Mouse (Mus musculus): ENCODE measurements around the gene Cabp1. TPM values are rescaled to one million over a fixed set of nuclear protein-coding genes. Genes with fewer than 3 reads are reported as not detected.
A peak's percentile ranks its signal among the peaks of the same experiment; 100 is the strongest.
"Not testable (repeated sequence)": the region's sequence is repeated elsewhere in the genome, so short reads cannot be mapped to it uniquely, and the experiment has no call there.

Cabp1 gene
- polyA plus RNA-seq, 1 experiment from 2014 or later: not detected

DNA sequence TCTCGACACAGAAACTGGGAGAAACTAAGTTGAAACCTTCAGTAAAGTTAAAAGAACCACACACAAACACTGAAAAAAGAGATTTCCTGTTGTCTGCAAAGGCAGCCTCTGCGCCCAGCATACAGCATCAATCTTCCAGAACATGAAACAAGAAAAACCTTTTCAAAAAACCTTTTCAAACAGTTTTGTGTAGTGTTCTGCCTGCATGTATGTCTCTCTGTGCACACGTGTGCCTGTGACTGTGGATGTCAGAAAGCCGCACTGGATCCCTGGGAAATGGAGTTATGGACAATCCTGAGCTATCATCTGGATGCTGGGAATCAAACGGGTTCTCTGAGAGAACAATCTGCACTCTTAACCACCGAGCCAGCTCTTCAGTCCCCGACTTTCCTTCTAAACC lies 37.8 kb downstream of the Cabp1 start:
- 8% methylated on average over 7 of the region's 7 CpGs for WGBS (ENCODE audit: missing documents)
- Histone ChIP-seq H3K36me3 (ENCODE audit: inconsistent target) (no peaks in the 10 kb centered on the region), H3K27ac (peak overlapping the region; percentile 59), H3K4me3 (ENCODE audit: inconsistent target) (peak overlapping the region; percentile 80), H3K79me2 (ENCODE audit: inconsistent target) (peaks cover 55% of the 10 kb centered on the region)

GRCm38 (mm10) chr5:115155831-115156230 lies 38.4 kb downstream of the Cabp1 start:
- H3K27ac ChIP-seq: peak overlapping the region; percentile 59
- H3K36me3 ChIP-seq (ENCODE audit: inconsistent target): peaks cover 1% of the 10 kb centered on the region
- WGBS (ENCODE audit: missing documents): 0% methylated on average over 5 of the region's 5 CpGs
- peak overlapping the region; percentile 80; the same call in 1 of the 2 replicates for H3K4me3 ChIP-seq (ENCODE audit: inconsistent target)
- peaks cover 61% of the 10 kb centered on the region for H3K79me2 ChIP-seq (ENCODE audit: inconsistent target)

DNA sequence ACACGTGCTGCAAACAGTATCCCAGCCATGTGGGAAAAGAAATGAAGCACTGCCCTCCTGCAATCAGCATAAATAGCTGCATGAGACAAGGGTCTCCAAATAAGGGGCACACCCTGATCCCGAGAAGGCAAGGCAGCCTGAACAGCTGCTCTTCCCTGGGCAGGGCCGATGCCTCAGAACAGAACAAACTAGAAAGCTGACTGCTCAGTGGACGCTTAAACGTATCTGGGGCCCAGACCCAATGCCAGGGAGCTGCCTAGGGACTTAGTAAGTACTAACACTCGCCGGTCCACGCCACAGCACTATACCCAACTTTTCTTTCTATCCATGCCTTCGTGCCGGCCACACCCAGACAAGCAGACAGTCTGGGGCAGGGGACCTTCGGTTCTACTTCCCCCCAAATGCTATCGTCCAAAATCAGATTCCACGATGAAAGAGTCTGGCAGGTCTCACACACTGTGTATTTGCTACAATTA lies 39.0 kb downstream of the Cabp1 start:
- Histone ChIP-seq H3K36me3 (ENCODE audit: inconsistent target) (peaks cover 8% of the 10 kb centered on the region), H3K79me2 (ENCODE audit: inconsistent target) (peaks cover 63% of the 10 kb centered on the region), H3K27ac (peak overlapping the region; percentile 59), H3K4me3 (ENCODE audit: inconsistent target) (peak overlapping the region; percentile 2; the same call in 1 of the 2 replicates)
- WGBS (ENCODE audit: missing documents): 8% methylated on average over 13 of the region's 13 CpGs

GRCm38 (mm10) chr5:115152132-115152956 lies 41.8 kb downstream of the Cabp1 start:
- Histone ChIP-seq H3K36me3 (ENCODE audit: inconsistent target) (peaks cover 33% of the 10 kb centered on the region), H3K79me2 (ENCODE audit: inconsistent target) (peaks cover 59% of the 10 kb centered on the region), H3K27ac (no peak overlapping the region), H3K4me3 (ENCODE audit: inconsistent target) (no peak overlapping the region)
- WGBS (ENCODE audit: missing documents): 69% methylated on average over 8 of the region's 8 CpGs

DNA sequence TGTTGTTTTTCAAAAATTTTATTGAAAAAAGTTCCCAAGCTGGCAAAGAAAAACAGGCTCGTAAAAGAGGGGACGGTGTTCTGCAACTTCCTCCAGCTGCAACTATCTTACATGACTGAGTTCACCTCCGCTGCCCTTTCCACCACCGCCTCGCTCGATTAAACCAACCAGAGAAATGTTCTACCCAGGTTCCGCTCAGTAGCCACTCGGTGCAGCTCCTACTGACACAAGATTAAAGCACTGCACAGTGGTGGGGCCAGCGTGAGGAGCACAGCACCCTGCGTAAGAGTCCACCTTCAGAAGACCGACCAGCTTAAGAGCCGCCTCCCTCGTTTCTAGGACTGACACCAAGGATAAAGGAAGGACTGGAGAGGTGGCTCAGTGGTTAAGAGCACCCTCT lies 42.7 kb downstream of the Cabp1 start:
- H3K27ac ChIP-seq: no peak overlapping the region
- peaks cover 41% of the 10 kb centered on the region for H3K36me3 ChIP-seq (ENCODE audit: inconsistent target)
- peaks cover 50% of the 10 kb centered on the region for H3K79me2 ChIP-seq (ENCODE audit: inconsistent target)
- no peak overlapping the region for H3K4me3 ChIP-seq (ENCODE audit: inconsistent target)
- WGBS (ENCODE audit: missing documents): 90% methylated on average over 13 of the region's 13 CpGs

DNA sequence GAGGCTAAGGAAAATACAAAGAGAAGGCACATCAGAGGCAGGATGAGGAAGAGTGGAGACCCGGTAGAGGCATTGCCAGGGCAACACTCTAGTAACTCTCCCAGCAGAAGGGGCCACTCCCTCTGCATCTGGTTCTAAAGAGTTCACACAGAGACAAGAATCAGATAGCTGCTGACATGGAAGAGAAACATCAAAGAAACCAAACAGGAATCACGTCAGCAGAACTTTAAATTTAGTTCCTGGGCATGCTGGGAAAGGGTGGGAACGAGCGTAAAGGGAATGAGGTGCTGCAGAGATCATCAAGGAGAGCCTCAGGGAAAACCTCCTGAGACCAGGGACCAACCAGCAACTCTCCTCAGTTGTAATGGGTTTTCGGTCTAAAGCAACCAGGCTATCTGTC lies 43.2 kb downstream of the Cabp1 start:
- 91% methylated on average over 5 of the region's 5 CpGs for WGBS (ENCODE audit: missing documents)
- Histone ChIP-seq H3K79me2 (ENCODE audit: inconsistent target) (peaks cover 49% of the 10 kb centered on the region), H3K27ac (no peak overlapping the region), H3K4me3 (ENCODE audit: inconsistent target) (no peak overlapping the region), H3K36me3 (ENCODE audit: inconsistent target) (peaks cover 41% of the 10 kb centered on the region)

GRCm38 (mm10) chr5:115149675-115150459 lies 44.3 kb downstream of the Cabp1 start:
- Histone ChIP-seq H3K36me3 (ENCODE audit: inconsistent target) (peaks cover 41% of the 10 kb centered on the region), H3K27ac (no peak overlapping the region), H3K79me2 (ENCODE audit: inconsistent target) (peaks cover 42% of the 10 kb centered on the region), H3K4me3 (ENCODE audit: inconsistent target) (no peak overlapping the region)
- 77% methylated on average over 14 of the region's 14 CpGs for WGBS (ENCODE audit: missing documents)

DNA sequence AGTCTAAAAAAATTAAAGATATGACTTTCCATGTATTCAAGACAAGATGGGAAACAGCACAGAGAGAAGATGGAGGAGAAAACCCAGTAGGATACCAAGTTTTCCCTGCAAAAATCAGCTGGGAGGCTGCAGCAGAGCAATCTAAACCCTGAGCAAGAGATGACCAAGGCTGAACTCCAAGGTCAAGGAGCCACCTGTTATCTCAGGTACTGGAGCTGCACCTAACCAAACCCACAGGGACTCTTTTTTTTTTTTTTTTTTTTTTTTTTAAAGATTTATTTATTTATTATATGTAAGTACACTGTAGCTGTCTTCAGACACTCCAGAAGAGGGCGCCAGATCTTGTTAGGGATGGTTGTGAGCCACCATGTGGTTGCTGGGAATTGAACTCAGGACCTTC lies 45.3 kb downstream of the Cabp1 start:
- H3K36me3 ChIP-seq (ENCODE audit: inconsistent target): peaks cover 41% of the 10 kb centered on the region
- no CpG with 5 or more reads among the region's 1 CpGs for WGBS (ENCODE audit: missing documents)

GRCm38 (mm10) chr5:115148378-115148777 lies 45.8 kb downstream of the Cabp1 start:
- Histone ChIP-seq H3K79me2 (ENCODE audit: inconsistent target) (peaks cover 27% of the 10 kb centered on the region), H3K27ac (no peak overlapping the region), H3K36me3 (ENCODE audit: inconsistent target) (peaks cover 41% of the 10 kb centered on the region), H3K4me3 (ENCODE audit: inconsistent target) (no peak overlapping the region)
- 99% methylated on average over 8 of the region's 8 CpGs for WGBS (ENCODE audit: missing documents)

More for the DNA sequence above, 45.3 kb downstream of the Cabp1 start:
- not testable (repeated sequence) for H3K4me3 ChIP-seq (ENCODE audit: inconsistent target); H3K27ac ChIP-seq
- peaks cover 32% of the 10 kb centered on the region for H3K79me2 ChIP-seq (ENCODE audit: inconsistent target)

- 88% methylated on average over 3 of the region's 3 CpGs for WGBS (ENCODE audit: missing documents)
- Histone ChIP-seq H3K36me3 (ENCODE audit: inconsistent target) (peaks cover 41% of the 10 kb centered on the region), H3K4me3 (ENCODE audit: inconsistent target) (no peak overlapping the region), H3K27ac (no peak overlapping the region), H3K79me2 (ENCODE audit: inconsistent target) (peaks cover 17% of the 10 kb centered on the region)
Measured at GRCm38 (mm10) chr5:115147388-115147787, 46.8 kb downstream of the Cabp1 start.

- Histone ChIP-seq H3K79me2 (ENCODE audit: inconsistent target) (peaks cover 11% of the 10 kb centered on the region), H3K27ac (no peak overlapping the region), H3K36me3 (ENCODE audit: inconsistent target) (peaks cover 41% of the 10 kb centered on the region), H3K4me3 (ENCODE audit: inconsistent target) (no peak overlapping the region)
Measured at GRCm38 (mm10) chr5:115146747-115147130, 47.4 kb downstream of the Cabp1 start.

GRCm38 (mm10) chr5:115145976-115146746 lies 48.0 kb downstream of the Cabp1 start:
- Histone ChIP-seq H3K36me3 (ENCODE audit: inconsistent target) (peaks cover 41% of the 10 kb centered on the region), H3K27ac (no peak overlapping the region), H3K79me2 (ENCODE audit: inconsistent target) (peaks cover 5% of the 10 kb centered on the region; the same call in 1 of the 2 replicates), H3K4me3 (ENCODE audit: inconsistent target) (no peak overlapping the region)
- WGBS (ENCODE audit: missing documents): 91% methylated on average over 6 of the region's 6 CpGs

GRCm38 (mm10) chr5:115145253-115145968 lies 48.8 kb downstream of the Cabp1 start:
- 85% methylated on average over 11 of the region's 11 CpGs for WGBS (ENCODE audit: missing documents)
- Histone ChIP-seq H3K27ac (no peak overlapping the region), H3K36me3 (ENCODE audit: inconsistent target) (peaks cover 36% of the 10 kb centered on the region), H3K79me2 (ENCODE audit: inconsistent target) (no peaks in the 10 kb centered on the region), H3K4me3 (ENCODE audit: inconsistent target) (no peak overlapping the region)

- H3K79me2 ChIP-seq (ENCODE audit: inconsistent target): no peaks in the 10 kb centered on the region
- no peak overlapping the region for H3K4me3 ChIP-seq (ENCODE audit: inconsistent target)
- peaks cover 26% of the 10 kb centered on the region for H3K36me3 ChIP-seq (ENCODE audit: inconsistent target)
- no peak overlapping the region for H3K27ac ChIP-seq
- WGBS (ENCODE audit: missing documents): 92% methylated on average over 6 of the region's 6 CpGs
Measured at GRCm38 (mm10) chr5:115144471-115144870, 49.7 kb downstream of the Cabp1 start.
